Mouse (Mus musculus) intestine, embryonic 15.5 days (tissue): ENCODE measurements around the gene Xpc. TPM values are rescaled to one million over a fixed set of nuclear protein-coding genes. Genes with fewer than 3 reads are reported as not detected.

Source experiments
- ATAC-seq: fragments of 200-750 bp; cut with Nextera tagmentation; 2 replicates; pipeline ENCODE4 v1.8.0; 2017; ENCODE audit warnings: moderate TSS enrichment, moderate library complexity
- H3K27ac ChIP-seq: fragments of 300-500 bp; sonication (generic); 2 replicates; pipeline ENCODE4 v1.5.1; 2015; ENCODE audit warnings: mild to moderate bottlenecking, inconsistent platforms
- H3K27me3 ChIP-seq: fragments of 300-500 bp; sonication (generic); replicated peaks from 2 replicates; pipeline ENCODE4 v1.6.1; 2015; ENCODE audit warnings: inconsistent platforms
- H3K36me3 ChIP-seq: fragments of 300-500 bp; sonication (generic); 2 replicates; pipeline ENCODE4 v1.6.1; 2015; ENCODE audit warnings: inconsistent platforms
- H3K4me1 ChIP-seq: fragments of 300-500 bp; sonication (generic); replicated peaks from 2 replicates; pipeline ENCODE4 v1.6.1; 2015; ENCODE audit warnings: inconsistent platforms
- H3K4me2 ChIP-seq: fragments of 300-500 bp; sonication (generic); replicated peaks from 2 replicates; pipeline ENCODE4 v1.6.1; 2015; ENCODE audit warnings: mild to moderate bottlenecking, inconsistent platforms
- H3K4me3 ChIP-seq: fragments of 300-500 bp; sonication (generic); replicated peaks from 2 replicates; pipeline ENCODE4 v1.5.1; 2015; ENCODE audit warnings: inconsistent platforms
- H3K9ac ChIP-seq: fragments of 300-500 bp; sonication (generic); 2 replicates; pipeline ENCODE4 v1.6.1; 2015; ENCODE audit warnings: inconsistent platforms
- H3K9me3 ChIP-seq: fragments of 300-500 bp; sonication (generic); 2 replicates; pipeline ENCODE4 v1.6.1; 2016; ENCODE audit warnings: inconsistent platforms
- WGBS: fragments of 180-500 bp; shearing (Covaris S2); methylation state at CpG from one replicate; pipeline ENCODE4 v1.1.7; 2015; 5-methylcytosine and 5-hydroxymethylcytosine counted together
- polyA plus RNA-seq: library from polyadenylated mRNA; unstranded; fragments of >200 nt; fragmentation: Nextera tagmentation; extraction: Ambion mirVana; gene quantifications from 2 replicates; pipeline ENCODE4 v1.2.1, GENCODE M21; 2015

Xpc gene
- polyA plus RNA-seq, 1 experiment from 2014 or later, result 16.8 TPM

GRCm38 (mm10) chr6:91518454-91519020 lies 2.8 kb upstream of the Xpc start:
- Histone ChIP-seq H3K27me3 (no peaks in the 10 kb centered on the region), H3K27ac (no peak overlapping the region), H3K9me3 (no peaks in the 10 kb centered on the region), H3K4me3 (no peak overlapping the region), H3K4me1 (peaks cover 4% of the 10 kb centered on the region; the same call in 1 of the 2 replicates), H3K9ac (no peak overlapping the region), H3K36me3 (peaks cover 28% of the 10 kb centered on the region), H3K4me2 (no peak overlapping the region)
- WGBS, result 92% methylated on average over 7 of the region's 7 CpGs
- ATAC-seq, result no peak

GRCm38 (mm10) chr6:91514737-91515362 lies 838 bp downstream of the Xpc start:
- Histone ChIP-seq H3K36me3 (peaks cover 2% of the 10 kb centered on the region; the same call in 1 of the 2 replicates), H3K27ac (no peak overlapping the region), H3K27me3 (no peaks in the 10 kb centered on the region), H3K9ac (peak overlapping the region; percentile 83), H3K4me1 (peaks cover 4% of the 10 kb centered on the region; the same call in 1 of the 2 replicates), H3K9me3 (no peaks in the 10 kb centered on the region), H3K4me3 (peak overlapping the region; percentile 67), H3K4me2 (peak overlapping the region; percentile 77)
- 18% methylated on average over 10 of the region's 10 CpGs for WGBS
- ATAC-seq, result no peak

- H3K9me3 ChIP-seq, result no peaks in the 10 kb centered on the region
- no peak for ATAC-seq
- no peaks in the 10 kb centered on the region for H3K36me3 ChIP-seq
- H3K4me3 ChIP-seq, result no peak overlapping the region
- H3K27ac ChIP-seq, result no peak overlapping the region
- no peak overlapping the region for H3K9ac ChIP-seq
- peak overlapping the region; percentile 77; the same call in 1 of the 2 replicates for H3K4me2 ChIP-seq
- no peaks in the 10 kb centered on the region for H3K27me3 ChIP-seq
- peaks cover 4% of the 10 kb centered on the region; the same call in 1 of the 2 replicates for H3K4me1 ChIP-seq
Observed at GRCm38 (mm10) chr6:91514135-91514534, 1.6 kb downstream of the Xpc start.

- Histone ChIP-seq H3K9ac (no peak overlapping the region), H3K4me3 (no peak overlapping the region), H3K36me3 (peaks cover 25% of the 10 kb centered on the region), H3K4me1 (no peaks in the 10 kb centered on the region), H3K4me2 (no peak overlapping the region), H3K27me3 (no peaks in the 10 kb centered on the region), H3K27ac (no peak overlapping the region), H3K9me3 (no peaks in the 10 kb centered on the region)
- WGBS, result 78% methylated on average over 10 of the region's 10 CpGs
- ATAC-seq, result no peak
Observed at GRCm38 (mm10) chr6:91510211-91510610, 5.5 kb downstream of the Xpc start.

- no peaks in the 10 kb centered on the region for H3K4me1 ChIP-seq
- H3K4me3 ChIP-seq, result no peak overlapping the region
- WGBS, result 44% methylated on average over 7 of the region's 7 CpGs
- H3K4me2 ChIP-seq, result no peak overlapping the region
- no peak overlapping the region for H3K9ac ChIP-seq
- no peaks in the 10 kb centered on the region for H3K27me3 ChIP-seq
- no peak for ATAC-seq
- H3K27ac ChIP-seq, result no peak overlapping the region
- H3K9me3 ChIP-seq, result no peaks in the 10 kb centered on the region
- peaks cover 32% of the 10 kb centered on the region for H3K36me3 ChIP-seq
Observed at GRCm38 (mm10) chr6:91509326-91509725, 6.4 kb downstream of the Xpc start.

GRCm38 (mm10) chr6:91508041-91508440 lies 7.6 kb downstream of the Xpc start:
- H3K9ac ChIP-seq, result no peak overlapping the region
- no peaks in the 10 kb centered on the region for H3K27me3 ChIP-seq
- no peak overlapping the region for H3K27ac ChIP-seq
- no peak for ATAC-seq
- H3K4me2 ChIP-seq, result no peak overlapping the region
- peaks cover 38% of the 10 kb centered on the region for H3K36me3 ChIP-seq
- H3K4me3 ChIP-seq, result no peak overlapping the region
- no peaks in the 10 kb centered on the region for H3K9me3 ChIP-seq
- no peaks in the 10 kb centered on the region for H3K4me1 ChIP-seq
- 86% methylated on average over 3 of the region's 3 CpGs for WGBS

GRCm38 (mm10) chr6:91506036-91506435 lies 9.7 kb downstream of the Xpc start:
- no peak overlapping the region for H3K9ac ChIP-seq
- H3K27ac ChIP-seq, result no peak overlapping the region
- ATAC-seq, result no peak
- no peaks in the 10 kb centered on the region for H3K9me3 ChIP-seq
- H3K36me3 ChIP-seq, result peaks cover 45% of the 10 kb centered on the region
- no peak overlapping the region for H3K4me2 ChIP-seq
- H3K4me3 ChIP-seq, result no peak overlapping the region
- H3K27me3 ChIP-seq, result no peaks in the 10 kb centered on the region
- H3K4me1 ChIP-seq, result no peaks in the 10 kb centered on the region
- 86% methylated on average over 5 of the region's 5 CpGs for WGBS

- no peak overlapping the region for H3K4me2 ChIP-seq
- no peaks in the 10 kb centered on the region for H3K9me3 ChIP-seq
- no peaks in the 10 kb centered on the region for H3K27me3 ChIP-seq
- H3K4me3 ChIP-seq, result no peak overlapping the region
- no peaks in the 10 kb centered on the region for H3K4me1 ChIP-seq
- H3K9ac ChIP-seq, result no peak overlapping the region
- H3K27ac ChIP-seq, result no peak overlapping the region
- ATAC-seq, result no peak
- H3K36me3 ChIP-seq, result peaks cover 60% of the 10 kb centered on the region
- 81% methylated on average over 1 of the region's 1 CpGs for WGBS
Observed at GRCm38 (mm10) chr6:91503302-91503701, 12.4 kb downstream of the Xpc start.

- no peaks in the 10 kb centered on the region for H3K4me1 ChIP-seq
- WGBS, result 82% methylated on average over 8 of the region's 8 CpGs
- H3K4me2 ChIP-seq, result no peak overlapping the region
- H3K27me3 ChIP-seq, result no peaks in the 10 kb centered on the region
- peaks cover 15% of the 10 kb centered on the region for H3K36me3 ChIP-seq
- ATAC-seq, result no peak
- H3K9ac ChIP-seq, result no peak overlapping the region
- no peaks in the 10 kb centered on the region for H3K9me3 ChIP-seq
- no peak overlapping the region for H3K27ac ChIP-seq
- H3K4me3 ChIP-seq, result no peak overlapping the region
Observed at GRCm38 (mm10) chr6:91494526-91494925, 21.2 kb downstream of the Xpc start.

- no peak for ATAC-seq
- no peak overlapping the region for H3K27ac ChIP-seq
- no peaks in the 10 kb centered on the region for H3K4me1 ChIP-seq
- H3K4me2 ChIP-seq, result no peak overlapping the region
- H3K36me3 ChIP-seq, result peaks cover 12% of the 10 kb centered on the region
- H3K27me3 ChIP-seq, result no peaks in the 10 kb centered on the region
- 88% methylated on average over 10 of the region's 10 CpGs for WGBS
- H3K4me3 ChIP-seq, result no peak overlapping the region
- no peaks in the 10 kb centered on the region for H3K9me3 ChIP-seq
- H3K9ac ChIP-seq, result no peak overlapping the region
Observed at GRCm38 (mm10) chr6:91493053-91493452, 22.6 kb downstream of the Xpc start.

GRCm38 (mm10) chr6:91491004-91491403 lies 24.7 kb downstream of the Xpc start:
- Histone ChIP-seq H3K27me3 (no peaks in the 10 kb centered on the region), H3K4me1 (no peaks in the 10 kb centered on the region), H3K4me3 (no peak overlapping the region), H3K27ac (no peak overlapping the region), H3K9me3 (no peaks in the 10 kb centered on the region), H3K9ac (no peak overlapping the region), H3K36me3 (peaks cover 25% of the 10 kb centered on the region), H3K4me2 (no peak overlapping the region)
- WGBS, result 54% methylated on average over 6 of the region's 6 CpGs
- 0 out of 2 replicates have a peak, but pooled peaks have one; percentile 9 for ATAC-seq

GRCm38 (mm10) chr6:91489872-91490271 lies 25.8 kb downstream of the Xpc start:
- ATAC-seq, result no peak
- Histone ChIP-seq H3K9me3 (no peaks in the 10 kb centered on the region), H3K9ac (no peak overlapping the region), H3K36me3 (peaks cover 28% of the 10 kb centered on the region; the same call in 1 of the 2 replicates), H3K27ac (no peak overlapping the region), H3K27me3 (no peaks in the 10 kb centered on the region), H3K4me1 (no peaks in the 10 kb centered on the region), H3K4me2 (no peak overlapping the region), H3K4me3 (no peak overlapping the region)
- 79% methylated on average over 10 of the region's 10 CpGs for WGBS
